ENCODE assay signal across 9 mouse cellular contexts in the genomic region with DNA sequence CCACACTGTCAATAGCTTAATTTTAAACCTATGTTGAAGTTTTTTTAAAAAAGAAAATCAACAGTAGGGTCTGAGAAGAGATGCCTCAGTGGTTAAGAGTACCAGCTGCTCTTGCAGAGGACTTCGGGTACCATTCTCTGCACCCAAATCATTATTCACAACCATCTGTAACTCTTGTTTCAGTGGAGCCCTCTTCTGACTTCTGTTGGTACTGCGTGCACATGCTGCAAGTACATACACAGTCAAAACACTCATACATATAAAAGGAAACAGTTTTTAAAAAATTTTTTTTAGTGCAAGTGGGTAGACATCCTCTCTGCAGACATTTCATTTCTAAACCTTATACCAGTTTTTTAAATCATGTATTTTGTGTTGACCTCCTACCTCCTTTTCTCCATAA.
A peak's percentile ranks its signal among the peaks of the same experiment; 100 is the strongest.
DNase-seq lines count a peak whose midpoint lies in the region; TF ChIP-seq lines count a peak whose summit lies in the region.
"Had no signal": no experiment of that assay in that cellular context is flagged by ENCODE, and none has a peak within 500 bp of the region (broad histone marks: within the 10 kb centered on the region; RNA-seq: fewer than 3 reads in every experiment).

No protein-coding gene starts in this region.

- H3K4me1 ChIP-seq in midbrain, embryonic 10.5 days = no peaks in the 10 kb centered on the region

- intact Hi-C loops in left cerebral cortex, adult 2 months (cut with DNase I) = no loop called here
- intact Hi-C loops in left cerebral cortex, postnatal 36 days (cut with DNase I) = no loop called here

- DNase-seq in embryo, embryonic 11 days = peak; percentile 7
- DNase-seq in embryo, embryonic 9.5 days (ENCODE audit: extremely low spot score) = no peak
- no peak for DNase-seq in left cerebral cortex, adult 2 months (ENCODE audit: extremely low spot score in 1 of 2, low spot score in 2 of 2)
- no peak for DNase-seq in left cerebral cortex, postnatal 36 days (ENCODE audit: low spot score in 2 of 2)
- peak; percentile 1 for DNase-seq in A20 (ENCODE audit: low read depth, low spot score)
- peak; percentile 13 for DNase-seq in brain, adult 2 months (ENCODE audit: low read depth, low spot score)
- DNase-seq in midbrain, embryonic 10.5 days (ENCODE audit: low spot score) = no peak
- DNase-seq in left cerebral cortex, adult 11 months (ENCODE audit: low spot score) = no peak
- DNase-seq: heart, adult 11 months had no signal

- no peaks in the 10 kb centered on the region for H3K36me3 ChIP-seq in midbrain, embryonic 10.5 days

- WGBS in midbrain, embryonic 10.5 days = 82% methylated on average over 2 of the region's 2 CpGs

- H3K27me3 ChIP-seq in midbrain, embryonic 10.5 days (ENCODE audit: low read depth, poor library complexity, severe bottlenecking) = no peaks in the 10 kb centered on the region

- no peaks in the 10 kb centered on the region for H3K9me3 ChIP-seq in midbrain, embryonic 10.5 days (replicated peaks)

- peak; percentile 33 for TF ChIP-seq CTCF in left cerebral cortex, adult 2 months (IDR thresholded peaks at IDR 0.05)

- H3K27ac ChIP-seq in left cerebral cortex, adult 2 months = no peak overlapping the region
- no peak overlapping the region for H3K27ac ChIP-seq in midbrain, embryonic 10.5 days (replicated peaks)

- H3K4me3 ChIP-seq in left cerebral cortex, adult 2 months = no peak overlapping the region
- no peak overlapping the region for H3K4me3 ChIP-seq in midbrain, embryonic 10.5 days

Comparison
In these comparisons a context has a peak if more than half of its experiments do, and no peak if none do; other contexts are left out.
1. DNase-seq: peak in embryo, embryonic 11 days (single experiment), A20 (single experiment) and brain, adult 2 months (single experiment); none in embryo, embryonic 9.5 days (single experiment), left cerebral cortex, adult 2 months (0 of 2), left cerebral cortex, postnatal 36 days (0 of 2), midbrain, embryonic 10.5 days (single experiment) and left cerebral cortex, adult 11 months (single experiment).